Mouse (Mus musculus) hindbrain, postnatal 0 days (tissue): ENCODE data around the gene Greb1. TPM values are rescaled to one million over a fixed set of nuclear protein-coding genes. Genes with fewer than 3 reads are reported as not detected.

Experiments used
- ATAC-seq: fragments of 200-750 bp; cut with Nextera tagmentation; 2 replicates; pipeline ENCODE4 v1.8.0; 2017; ENCODE audit warnings: mild to moderate bottlenecking, moderate TSS enrichment, moderate library complexity
- DNase-seq: peaks from one replicate; pipeline ENCODE4 v3.0.0-alpha.2; 2015; ENCODE audit warnings: low spot score
- H3K27ac ChIP-seq: fragments of 300-500 bp; sonication (generic); 2 replicates; pipeline ENCODE4 v1.5.1; 2014; ENCODE audit warnings: mild to moderate bottlenecking
- H3K27me3 ChIP-seq: fragments of 300-500 bp; sonication (generic); 2 replicates; pipeline ENCODE4 v1.6.1; 2014; ENCODE audit warnings: low read length, mixed read lengths; ENCODE audit not compliant: insufficient read depth
- H3K36me3 ChIP-seq: fragments of 300-500 bp; sonication (generic); 2 replicates; pipeline ENCODE4 v1.6.1; 2014; ENCODE audit warnings: low read length, mixed read lengths; ENCODE audit not compliant: insufficient read depth
- H3K4me1 ChIP-seq: fragments of 300-500 bp; sonication (generic); 2 replicates; pipeline ENCODE4 v1.6.1; 2014; ENCODE audit warnings: antibody characterized with exemption, low read length, mixed read lengths; ENCODE audit not compliant: insufficient read depth
- H3K4me2 ChIP-seq: fragments of 300-500 bp; sonication (generic); 2 replicates; pipeline ENCODE4 v1.6.1; 2014; ENCODE audit warnings: low read depth, mild to moderate bottlenecking, low read length, moderate library complexity, mixed read lengths
- H3K4me3 ChIP-seq: fragments of 300-500 bp; sonication (generic); 2 replicates; pipeline ENCODE4 v1.5.1; 2014; ENCODE audit warnings: low read length
- H3K9ac ChIP-seq: fragments of 300-500 bp; sonication (generic); replicated peaks from 2 replicates; pipeline ENCODE4 v1.6.1; 2014; ENCODE audit warnings: mild to moderate bottlenecking, low read length, moderate library complexity, mixed read lengths
- H3K9me3 ChIP-seq: fragments of 300-500 bp; sonication (generic); 2 replicates; pipeline ENCODE4 v1.6.1; 2016; ENCODE audit warnings: low read length, mixed read lengths
- CTCF ChIP-seq: IDR thresholded peaks from 2 replicates; pipeline ENCODE4 v1.5.1; 2016; ENCODE audit warnings: antibody characterized with exemption, control low read depth, low read depth
- whole genome bisulfite sequencing: fragments of 180-500 bp; shearing (Covaris S2); extraction: QIAGEN DNeasy Blood & Tissue Kit; methylation state at CpG from one replicate; pipeline ENCODE4 v1.1.7; 2014; 5-methylcytosine and 5-hydroxymethylcytosine counted together
- polyA plus RNA-seq: library from polyadenylated mRNA; unstranded; fragments of >200 nt; fragmentation: Nextera tagmentation; extraction: Ambion mirVana; gene quantifications from 2 replicates; pipeline ENCODE4 v1.2.1, GENCODE M21; 2015
- total RNA-seq: library from RNA; depleted of rRNA; stranded (reverse); fragments of >200 nt; gene quantifications from 2 replicates; pipeline ENCODE4 v1.2.3, GENCODE M21; 2014

The Greb1 gene
- total and polyA plus RNA-seq, 2 experiments from 2014 or later: 0.33 to 2.1 TPM

GRCm38 (mm10) chr12:16669176-16669575 lies 131.5 kb downstream of the Greb1 start:
- Histone ChIP-seq H3K36me3 (no peaks in the 10 kb centered on the region), H3K27ac (no peak overlapping the region), H3K27me3 (no peaks in the 10 kb centered on the region), H3K9ac (no peak overlapping the region), H3K9me3 (no peaks in the 10 kb centered on the region), H3K4me1 (no peaks in the 10 kb centered on the region), H3K4me2 (no peak overlapping the region), H3K4me3 (no peak overlapping the region)
- DNase-seq: no peak
- ATAC-seq: no peak
- TF ChIP-seq CTCF: no peak
- 59% methylated on average over 3 of the region's 3 CpGs for whole genome bisulfite sequencing

- 20% methylated on average over 2 of the region's 2 CpGs for WGBS
- Histone ChIP-seq H3K4me1 (no peaks in the 10 kb centered on the region), H3K4me3 (no peak overlapping the region), H3K9me3 (no peaks in the 10 kb centered on the region), H3K9ac (no peak overlapping the region), H3K4me2 (no peak overlapping the region), H3K36me3 (no peaks in the 10 kb centered on the region), H3K27ac (no peak overlapping the region), H3K27me3 (no peaks in the 10 kb centered on the region)
- DNase-seq: peak; percentile 20
- ATAC-seq: peak; percentile 69
- TF ChIP-seq CTCF: no peak
Measured at GRCm38 (mm10) chr12:16665022-16665421, 135.7 kb downstream of the Greb1 start.

DNA sequence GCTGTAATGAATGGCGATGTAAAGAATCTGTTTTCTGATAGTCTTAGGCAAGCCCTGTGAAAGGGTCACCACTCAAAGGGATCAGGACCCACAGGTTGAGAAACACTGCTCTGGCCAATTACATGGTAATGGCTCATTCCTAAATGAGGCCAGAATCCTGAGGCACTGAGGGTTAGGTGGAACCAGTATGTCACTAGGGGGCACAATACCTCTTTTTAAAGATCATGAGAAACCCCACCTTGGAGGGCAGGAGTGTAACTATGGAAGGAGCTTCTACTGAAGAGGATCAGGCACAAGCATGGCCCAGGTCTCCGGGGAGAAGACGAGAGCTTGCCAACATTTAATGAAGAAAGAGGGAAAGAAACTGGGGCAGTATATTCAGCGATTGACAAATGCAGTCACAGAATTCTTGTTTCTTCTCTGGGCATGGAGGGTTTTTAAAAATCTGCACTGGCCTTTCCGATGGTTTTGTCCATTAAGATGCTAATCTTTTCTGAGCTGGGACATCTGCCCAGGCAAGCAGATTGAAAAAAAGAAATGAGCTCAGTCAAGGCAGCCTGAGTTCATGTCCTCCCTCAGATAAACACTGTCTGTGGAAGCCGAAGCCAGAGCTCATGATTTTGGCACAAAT lies 137.6 kb downstream of the Greb1 start:
- 41% methylated on average over 6 of the region's 6 CpGs for WGBS

GRCm38 (mm10) chr12:16661936-16662335 lies 138.8 kb downstream of the Greb1 start:
- ATAC-seq: no peak
- Histone ChIP-seq H3K27me3 (no peaks in the 10 kb centered on the region), H3K9me3 (no peaks in the 10 kb centered on the region), H3K4me3 (no peak overlapping the region), H3K27ac (no peak overlapping the region), H3K36me3 (no peaks in the 10 kb centered on the region), H3K4me1 (no peaks in the 10 kb centered on the region), H3K4me2 (no peak overlapping the region), H3K9ac (no peak overlapping the region)
- TF ChIP-seq CTCF: no peak
- DNase-seq: no peak
- WGBS: 63% methylated on average over 2 of the region's 2 CpGs

More for the DNA sequence above, 137.6 kb downstream of the Greb1 start:
- no peak overlapping the region for H3K9ac ChIP-seq
- TF ChIP-seq CTCF: peak; percentile 37
- peak; percentile 57 for DNase-seq
- H3K36me3 ChIP-seq: no peaks in the 10 kb centered on the region
- ATAC-seq: peak; percentile 56; the same call in 1 of the 2 replicates
- no peaks in the 10 kb centered on the region for H3K9me3 ChIP-seq
- H3K4me3 ChIP-seq: no peak overlapping the region
- no peak overlapping the region for H3K4me2 ChIP-seq
- H3K27ac ChIP-seq: no peak overlapping the region; the same call in 1 of the 2 replicates
- no peaks in the 10 kb centered on the region for H3K27me3 ChIP-seq
- no peaks in the 10 kb centered on the region for H3K4me1 ChIP-seq

DNA sequence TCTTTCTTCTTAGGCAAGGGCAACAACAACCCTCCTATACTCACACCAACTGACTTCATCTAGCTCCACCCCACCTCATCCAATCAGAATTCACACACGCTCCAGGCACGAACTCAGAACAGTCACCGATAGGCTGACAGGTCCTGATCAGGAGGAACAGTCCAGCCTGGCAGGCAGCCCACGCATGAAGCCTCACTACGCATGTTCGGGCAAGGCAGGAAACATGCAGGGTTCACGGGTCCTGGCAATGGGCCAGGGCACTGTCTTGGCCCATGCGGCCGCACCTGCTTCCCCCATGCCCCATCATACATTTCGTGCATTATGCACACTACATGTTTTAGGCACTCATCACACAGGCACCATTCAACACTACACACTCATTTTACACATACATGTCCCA lies 139.2 kb downstream of the Greb1 start:
- TF ChIP-seq CTCF: no peak
- DNase-seq: no peak

GRCm38 (mm10) chr12:16656906-16657875 lies 143.5 kb downstream of the Greb1 start:
- Histone ChIP-seq H3K9ac (no peak overlapping the region), H3K9me3 (no peaks in the 10 kb centered on the region), H3K4me3 (no peak overlapping the region), H3K27ac (0 out of 2 replicates have a peak overlapping the region, but pooled peaks have one; percentile 12), H3K4me1 (peaks cover 8% of the 10 kb centered on the region), H3K36me3 (no peaks in the 10 kb centered on the region), H3K4me2 (no peak overlapping the region), H3K27me3 (peaks cover 12% of the 10 kb centered on the region)
- ATAC-seq: no peak
- WGBS: 58% methylated on average over 5 of the region's 5 CpGs
- TF ChIP-seq CTCF: no peak
- DNase-seq: peak; percentile 19

More for the DNA sequence above, 139.2 kb downstream of the Greb1 start:
- Histone ChIP-seq H3K27me3 (no peaks in the 10 kb centered on the region), H3K4me3 (no peak overlapping the region), H3K9me3 (no peaks in the 10 kb centered on the region), H3K27ac (no peak overlapping the region), H3K4me2 (no peak overlapping the region), H3K4me1 (no peaks in the 10 kb centered on the region), H3K36me3 (no peaks in the 10 kb centered on the region), H3K9ac (no peak overlapping the region)
- ATAC-seq: no peak
- 75% methylated on average over 10 of the region's 10 CpGs for WGBS
